Mouse (Mus musculus) MEL (cell line): ENCODE measurements at regions not wholly inside any gene's neighbourhood (a gene's known extent, or its start where the extent isn't known, plus 50 kb on each side); places are given as distances from the start of the nearest gene placed in this dataset.

Experiments used
- CHD2 ChIP-seq: IDR thresholded peaks from 2 replicates; pipeline ENCODE4 v1.6.1; 2011; ENCODE audit warnings: low read length, improper control_type of control experiment
- CTCF ChIP-seq, 3 experiments: IDR thresholded peaks in 2 of 3; conservative IDR thresholded peaks in 1 of 3; 2 replicates each; pipeline ENCODE4 v1.5.1; 2011 to 2012; ENCODE audit warnings: low read length in 3 of 3, low read depth in 2 of 3, mild to moderate bottlenecking in 2 of 3, improper control_type of control experiment in 1 of 3, inconsistent platforms in 1 of 3, mixed read lengths in 1 of 3, moderate library complexity in 1 of 3; ENCODE audit not compliant: control insufficient read depth in 1 of 3, insufficient read depth in 1 of 3, poor library complexity in 1 of 3, severe bottlenecking in 1 of 3
- GABPA ChIP-seq: IDR thresholded peaks from 2 replicates; pipeline ENCODE4 v1.6.1; 2012; ENCODE audit warnings: low read depth, mild to moderate bottlenecking, inconsistent platforms, low read length, improper control_type of control experiment, moderate library complexity
- MAFK ChIP-seq: IDR thresholded peaks from 2 replicates; pipeline ENCODE4 v1.6.1; 2011; ENCODE audit warnings: low read depth, mild to moderate bottlenecking, low read length, improper control_type of control experiment, borderline replicate concordance
- POLR2A ChIP-seq, 2 experiments: IDR thresholded peaks; 2 replicates each; pipeline ENCODE4 v1.6.1; 2011 to 2012; ENCODE audit warnings: low read length in 2 of 2, mild to moderate bottlenecking in 2 of 2, control low read depth in 1 of 2, improper control_type of control experiment in 1 of 2, low read depth in 1 of 2, moderate library complexity in 1 of 2; ENCODE audit not compliant: control insufficient read depth in 1 of 2, insufficient read depth in 1 of 2, poor library complexity in 1 of 2
- TCF12 ChIP-seq: IDR thresholded peaks from 2 replicates; pipeline ENCODE4 v1.6.1; 2014; ENCODE audit warnings: low read depth, mild to moderate bottlenecking, inconsistent platforms, low read length, improper control_type of control experiment, moderate library complexity

DNA sequence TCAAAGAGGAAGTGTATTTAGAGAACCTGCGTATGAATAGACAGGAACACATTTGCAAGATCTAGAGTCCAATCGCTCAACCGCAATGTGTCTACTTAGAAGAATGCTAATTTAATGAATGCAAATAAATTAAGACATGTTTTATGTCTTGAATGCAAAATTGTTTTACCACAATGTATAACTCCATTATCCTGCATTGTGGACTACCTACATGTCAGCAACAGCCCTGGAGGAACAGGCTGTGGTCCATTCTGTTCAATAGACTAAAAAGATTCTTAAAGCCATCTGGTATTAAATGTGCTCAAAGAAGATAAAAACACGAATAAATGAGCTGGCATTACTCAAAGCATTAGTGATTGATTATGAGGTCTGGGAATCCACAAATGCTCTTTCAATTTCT is 456.3 kb downstream of the Cenpc1 start:
- TF ChIP-seq CHD2 = no peak
- TF ChIP-seq GABPA = no peak
- TF ChIP-seq CTCF (IDR thresholded peaks at IDR 0.05 in 2 of 3, conservative IDR thresholded peaks at IDR 0.05 in 1 of 3; ENCODE audit: control insufficient read depth in 1 of 3, insufficient read depth in 1 of 3, low read depth in 2 of 3, low read length in 3 of 3, poor library complexity in 1 of 3, severe bottlenecking in 1 of 3) = no peak
- TF ChIP-seq TCF12 = no peak
- TF ChIP-seq POLR2A (IDR thresholded peaks at IDR 0.05; ENCODE audit: control insufficient read depth in 1 of 2, insufficient read depth in 1 of 2, low read depth in 1 of 2, low read length in 2 of 2, poor library complexity in 1 of 2) = no peak
- TF ChIP-seq MAFK = no peak
